Mouse (Mus musculus) small intestine, adult 2 months (tissue): ENCODE data around the gene Ngb. TPM values are rescaled to one million over a fixed set of nuclear protein-coding genes. Genes with fewer than 3 reads are reported as not detected.

Source experiments
- H3K27ac ChIP-seq: fragments of 200-500 bp; 2 replicates; pipeline ENCODE4 v1.5.1; 2012; ENCODE audit warnings: low read depth, low read length, control low read depth, inconsistent platforms; ENCODE audit not compliant: insufficient read depth
- H3K27me3 ChIP-seq: fragments of 200-500 bp; 2 replicates; pipeline ENCODE4 v1.6.1; 2012; ENCODE audit warnings: mild to moderate bottlenecking, moderate library complexity, low read length, inconsistent platforms; ENCODE audit not compliant: control insufficient read depth, insufficient read depth
- H3K36me3 ChIP-seq: fragments of 200-500 bp; 2 replicates; pipeline ENCODE4 v1.6.1; 2012; ENCODE audit warnings: mild to moderate bottlenecking, low read length, control low read depth, inconsistent platforms; ENCODE audit not compliant: control insufficient read depth, insufficient read depth
- H3K4me1 ChIP-seq: fragments of 200-500 bp; 2 replicates; pipeline ENCODE4 v1.6.1; 2012; ENCODE audit warnings: low read length, inconsistent platforms, mixed read lengths; ENCODE audit not compliant: control insufficient read depth, insufficient read depth, insufficient read length
- H3K4me3 ChIP-seq: fragments of 200-500 bp; 2 replicates; pipeline ENCODE4 v1.5.1; 2012; ENCODE audit warnings: low read depth, mild to moderate bottlenecking, control low read depth, inconsistent platforms, low read length, moderate library complexity
- CTCF ChIP-seq: fragments of 200-500 bp; IDR thresholded peaks from 2 replicates; pipeline ENCODE4 v1.5.1; 2012; ENCODE audit warnings: low read depth, mild to moderate bottlenecking, control low read depth, inconsistent platforms, low read length, moderate library complexity, mixed read lengths; ENCODE audit not compliant: insufficient replicate concordance, insufficient read length; ENCODE audit errors: extremely low read depth
- POLR2A ChIP-seq: fragments of 200-500 bp; IDR thresholded peaks from 2 replicates; pipeline ENCODE4 v1.6.1; 2012; ENCODE audit warnings: low read depth, mild to moderate bottlenecking, control low read depth, inconsistent platforms, low read length, moderate library complexity
- WGBS: fragments of 180-500 bp; shearing (Covaris S2); methylation state at CpG from one replicate; pipeline ENCODE4 v1.1.7; 2018; 5-methylcytosine and 5-hydroxymethylcytosine counted together
- polyA plus RNA-seq: library from polyadenylated mRNA; depleted of rRNA; stranded (reverse); fragments of >200 nt; gene quantifications from 2 replicates; pipeline ENCODE4 v1.2.3, GENCODE M21; 2012; rRNA removed

The Ngb gene
- polyA plus RNA-seq, 1 experiment = 1.2 TPM

DNA sequence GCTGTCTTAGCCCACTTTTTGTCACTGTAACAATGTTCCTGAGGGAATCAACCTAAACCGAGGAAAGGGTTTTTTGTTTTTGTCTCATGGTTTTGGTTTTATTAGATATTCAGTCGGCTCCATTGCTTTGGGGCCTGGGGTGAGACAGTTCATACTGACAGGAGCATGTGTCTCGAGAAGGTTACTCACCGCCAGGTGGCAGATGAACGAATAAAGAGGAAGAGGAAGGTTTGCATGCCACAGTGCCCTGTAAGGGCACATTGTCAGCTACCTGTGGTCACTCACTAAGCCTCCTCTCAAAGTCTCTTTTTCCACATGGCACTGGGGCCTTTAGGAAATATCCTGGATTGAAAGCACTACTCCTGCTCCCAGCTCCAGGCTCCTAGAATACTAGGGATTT, 31.8 kb downstream of the Ngb start:
- no peak overlapping the region for H3K27ac ChIP-seq
- TF ChIP-seq CTCF = no peak
- no peak for TF ChIP-seq POLR2A
- no peaks in the 10 kb centered on the region for H3K4me1 ChIP-seq
- no peaks in the 10 kb centered on the region for H3K27me3 ChIP-seq
- no peaks in the 10 kb centered on the region for H3K36me3 ChIP-seq
- 57% methylated on average over 5 of the region's 5 CpGs for WGBS
- no peak overlapping the region for H3K4me3 ChIP-seq

DNA sequence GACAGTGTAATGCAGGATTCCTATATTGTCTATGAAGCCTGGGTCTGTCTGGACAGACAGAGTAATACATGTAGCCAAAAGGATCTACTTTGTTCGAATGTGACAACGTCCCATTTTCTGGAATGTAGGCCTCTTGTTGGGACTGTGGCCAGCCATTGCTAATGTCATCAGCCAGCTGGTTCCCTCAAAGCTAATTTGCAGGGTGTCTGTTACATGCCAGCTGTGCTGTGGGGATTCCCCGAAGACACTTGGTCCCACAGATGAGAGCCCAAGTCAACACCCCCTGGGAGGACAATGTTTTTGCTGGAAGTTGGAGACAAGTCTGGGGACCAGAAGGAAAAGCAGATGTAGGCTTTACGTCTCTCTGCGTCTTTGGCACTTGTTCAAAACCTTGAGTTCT, 35.9 kb downstream of the Ngb start:
- TF ChIP-seq CTCF = no peak
- no peak for TF ChIP-seq POLR2A
- no peak overlapping the region for H3K4me3 ChIP-seq
- no peak overlapping the region for H3K27ac ChIP-seq
- no peaks in the 10 kb centered on the region; the same call in 1 of the 2 replicates for H3K4me1 ChIP-seq
- H3K36me3 ChIP-seq = no peaks in the 10 kb centered on the region
- 78% methylated on average over 5 of the region's 5 CpGs for WGBS
- no peaks in the 10 kb centered on the region for H3K27me3 ChIP-seq

DNA sequence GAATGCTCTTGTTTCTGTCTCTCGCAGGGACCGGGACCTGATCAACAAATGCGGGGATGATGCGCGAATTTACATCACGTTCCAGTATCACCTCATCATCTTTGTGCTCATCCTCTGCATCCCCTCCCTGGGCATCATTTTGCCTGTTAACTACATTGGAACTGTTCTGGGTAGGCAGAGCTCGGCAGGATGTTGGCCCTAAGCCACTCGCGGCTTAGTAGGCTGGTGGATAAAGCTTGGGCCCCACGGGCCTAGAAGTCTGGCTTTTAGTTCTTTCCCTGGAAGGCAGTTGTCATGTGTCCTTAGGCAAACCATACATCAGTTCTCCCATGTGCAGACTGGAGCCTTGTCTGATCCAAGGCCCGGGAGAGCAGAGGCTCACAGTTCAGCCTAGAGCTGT, 36.9 kb downstream of the Ngb start:
- no peaks in the 10 kb centered on the region; the same call in 1 of the 2 replicates for H3K4me1 ChIP-seq
- no peaks in the 10 kb centered on the region for H3K27me3 ChIP-seq
- H3K36me3 ChIP-seq = no peaks in the 10 kb centered on the region
- H3K27ac ChIP-seq = no peak overlapping the region
- 81% methylated on average over 11 of the region's 11 CpGs for WGBS
- TF ChIP-seq CTCF (no peak), POLR2A (no peak)
- H3K4me3 ChIP-seq = no peak overlapping the region

DNA sequence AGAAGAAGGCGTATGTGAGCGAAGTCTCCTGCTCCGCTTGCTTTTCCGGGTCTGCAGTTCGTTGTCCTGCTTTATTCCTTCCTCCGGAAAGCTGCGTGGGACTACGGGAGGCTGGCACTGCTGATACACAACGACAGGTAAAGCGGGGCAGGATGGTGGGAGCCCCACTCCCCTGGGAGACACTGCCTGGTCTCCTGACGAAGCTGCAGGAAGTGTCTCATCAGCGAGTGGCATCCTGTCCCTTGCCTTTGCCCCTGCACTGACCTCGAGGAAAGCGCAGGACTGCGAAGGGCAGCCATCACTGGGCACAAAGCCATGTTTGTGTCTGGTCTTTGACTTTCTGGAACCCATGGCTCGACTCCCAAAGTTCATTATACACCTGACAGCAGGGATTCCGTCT, 45.3 kb downstream of the Ngb start:
- H3K36me3 ChIP-seq = no peaks in the 10 kb centered on the region
- H3K27ac ChIP-seq = no peak overlapping the region
- no peak overlapping the region for H3K4me3 ChIP-seq
- TF ChIP-seq CTCF (no peak), POLR2A (no peak)
- no peaks in the 10 kb centered on the region for H3K27me3 ChIP-seq
- 53% methylated on average over 17 of the region's 17 CpGs for WGBS
- H3K4me1 ChIP-seq = no peaks in the 10 kb centered on the region; the same call in 1 of the 2 replicates

DNA sequence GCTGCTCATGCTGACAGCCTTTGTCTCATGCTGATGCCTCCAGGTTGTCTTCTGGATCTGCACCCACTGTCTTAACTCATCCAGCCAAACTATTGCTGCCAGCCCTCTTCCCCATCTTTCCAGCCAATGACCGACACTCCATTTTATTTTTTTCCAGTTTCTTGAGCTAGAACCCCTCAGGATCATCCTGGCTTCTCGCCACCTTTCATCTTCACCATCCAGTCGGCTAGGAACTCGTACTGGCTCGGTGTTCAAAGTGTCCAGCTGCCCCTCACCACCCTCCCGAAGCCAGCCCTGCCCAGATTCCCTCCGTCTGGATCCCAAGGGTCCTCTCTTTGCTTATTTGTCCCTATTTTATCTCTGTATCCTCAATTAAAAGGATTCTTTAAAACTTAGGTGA, 47.5 kb downstream of the Ngb start:
- 58% methylated on average over 7 of the region's 7 CpGs for WGBS
- Histone ChIP-seq H3K27me3 (no peaks in the 10 kb centered on the region), H3K36me3 (no peaks in the 10 kb centered on the region), H3K27ac (no peak overlapping the region), H3K4me1 (no peaks in the 10 kb centered on the region), H3K4me3 (no peak overlapping the region)
- TF ChIP-seq POLR2A = no peak
- TF ChIP-seq CTCF = no peak

DNA sequence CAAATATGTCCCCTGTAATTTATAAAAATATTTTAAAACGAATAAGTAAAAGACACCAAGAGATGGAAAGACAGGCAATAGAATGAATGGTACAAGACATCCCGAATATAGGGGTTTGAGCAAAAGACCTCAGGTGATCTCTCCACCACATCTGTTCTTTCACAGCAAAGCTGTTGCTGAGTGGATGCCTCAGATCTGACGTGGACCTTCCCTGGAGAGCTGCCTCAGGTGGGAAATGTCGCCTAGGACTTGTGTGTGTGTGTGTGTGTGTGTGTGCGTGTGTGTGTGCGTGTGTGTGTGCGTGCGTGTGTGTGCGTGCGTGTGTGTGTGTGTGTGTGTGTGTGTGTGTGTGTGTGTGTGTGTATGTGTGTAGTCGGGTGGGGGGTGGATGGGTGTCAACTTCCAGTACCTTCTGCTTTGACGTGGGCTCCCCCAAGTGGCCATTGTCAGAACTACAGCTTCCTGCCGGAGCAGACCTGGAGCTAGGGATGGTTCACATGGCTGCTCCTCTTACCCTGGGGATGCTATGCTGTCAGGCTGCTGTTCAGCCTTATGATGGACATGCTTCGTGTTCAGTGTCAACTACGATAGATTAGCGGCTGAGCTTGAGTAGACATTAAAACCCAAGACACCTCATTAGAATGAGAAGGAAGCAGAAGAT, 49.5 kb downstream of the Ngb start:
- no peak overlapping the region for H3K4me3 ChIP-seq
- 26% methylated on average over 14 of the region's 16 CpGs for WGBS

DNA sequence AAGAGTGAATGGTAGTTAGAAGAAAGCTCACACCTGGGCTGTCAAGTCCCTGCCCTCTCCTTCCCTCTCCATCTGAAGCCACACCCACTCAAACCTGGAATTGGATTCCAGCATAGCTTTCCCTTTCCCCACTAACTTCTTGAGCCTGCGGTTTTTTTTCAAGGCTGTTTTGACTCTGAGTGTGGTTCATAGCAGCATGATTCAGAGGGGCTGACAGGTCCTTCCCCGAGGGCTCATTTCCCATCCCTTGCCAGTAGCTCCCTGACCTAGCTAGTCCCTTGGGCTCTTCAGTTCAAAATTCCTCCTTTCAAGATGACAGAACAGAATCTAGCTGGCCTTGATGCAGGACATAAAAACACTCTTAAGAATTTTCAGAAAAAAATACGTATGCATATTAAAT, 54.8 kb downstream of the Ngb start:
- no peak for TF ChIP-seq POLR2A
- TF ChIP-seq CTCF = no peak
- Histone ChIP-seq H3K4me1 (no peaks in the 10 kb centered on the region), H3K27me3 (no peaks in the 10 kb centered on the region), H3K27ac (no peak overlapping the region), H3K4me3 (no peak overlapping the region), H3K36me3 (no peaks in the 10 kb centered on the region)
- WGBS = 52% methylated on average over 3 of the region's 3 CpGs

More for the DNA sequence above, 49.5 kb downstream of the Ngb start:
- H3K27ac ChIP-seq = no peak overlapping the region
- no peaks in the 10 kb centered on the region for H3K36me3 ChIP-seq
- H3K4me1 ChIP-seq = no peaks in the 10 kb centered on the region
- TF ChIP-seq POLR2A = no peak
- TF ChIP-seq CTCF = peak; percentile 65; the same call in 1 of the 2 replicates
- no peaks in the 10 kb centered on the region for H3K27me3 ChIP-seq

Other genes starting within 250 kb of the Ngb start
- gene Irf2bpl, start 217.7 kb downstream of the Ngb start, polyA plus RNA-seq = 17.5 and 30.5 TPM in 2 replicates
- gene Cipc, start 155.5 kb downstream of the Ngb start, polyA plus RNA-seq = 7.9 and 16.3 TPM in 2 replicates
- 0.03 and 0.04 TPM in 2 replicates for gene Zdhhc22, start 112.1 kb downstream of the Ngb start, polyA plus RNA-seq
- gene Tmem63c, start 81.2 kb downstream of the Ngb start, polyA plus RNA-seq = 0.14 and 0.32 TPM in 2 replicates
- gene Gstz1, start 44.6 kb upstream of the Ngb start, polyA plus RNA-seq = 20.7 and 23.0 TPM in 2 replicates
- gene Pomt2, start 45.4 kb upstream of the Ngb start, polyA plus RNA-seq = 4.4 and 5.2 TPM in 2 replicates
- not detected in 2 replicates for gene Samd15, start 97.2 kb upstream of the Ngb start, polyA plus RNA-seq
- 0.69 and 0.89 TPM in 2 replicates for gene Tmed8, start 97.9 kb upstream of the Ngb start, polyA plus RNA-seq
- gene Noxred1, start 136.2 kb upstream of the Ngb start, polyA plus RNA-seq = 0.09 and 0.28 TPM in 2 replicates
- gene Vipas39, start 163.7 kb upstream of the Ngb start, polyA plus RNA-seq = 15.7 and 27.1 TPM in 2 replicates
- gene Ahsa1, start 163.9 kb upstream of the Ngb start, polyA plus RNA-seq = 14.6 and 27.3 TPM in 2 replicates
- gene Ism2, start 197.2 kb upstream of the Ngb start, polyA plus RNA-seq = 0.15 and 0.25 TPM in 2 replicates